15 mouse cellular contexts compared by ENCODE assay signal in the genomic region with DNA sequence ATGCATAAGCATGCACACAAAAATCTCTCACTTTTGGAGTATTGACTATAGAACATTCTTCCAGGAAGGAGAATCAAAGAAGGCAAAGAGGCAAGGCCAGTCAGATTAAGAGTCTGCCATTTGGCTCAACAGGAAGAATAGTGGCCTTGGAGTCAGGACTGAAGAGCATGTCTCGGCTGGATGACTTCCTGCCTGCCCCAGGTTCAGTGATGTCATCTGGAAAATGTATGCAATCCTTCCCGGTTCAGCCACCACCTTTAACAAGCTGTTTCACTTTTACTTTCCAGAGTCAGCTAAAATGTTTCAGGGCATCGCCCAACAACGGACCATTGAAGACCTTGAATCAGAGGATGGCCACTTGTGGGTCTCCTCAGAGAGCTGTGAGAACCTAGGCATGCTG. TPM values are rescaled to one million over a fixed set of nuclear protein-coding genes. Genes with fewer than 3 reads are reported as not detected.
"Had no signal": no experiment of that assay in that cellular context is flagged by ENCODE, and none has a peak within 500 bp of the region (broad histone marks: within the 10 kb centered on the region; RNA-seq: fewer than 3 reads in every experiment).

No protein-coding gene starts in this region.

- ATAC-seq: intestine, embryonic 15.5 days; midbrain, embryonic 16.5 days had no signal

- H3K4me2 ChIP-seq: intestine, embryonic 15.5 days; limb, embryonic 13.5 days; liver, embryonic 11.5 days; lung, embryonic 15.5 days; midbrain, embryonic 12.5 days; neural tube, embryonic 13.5 days; stomach, embryonic 15.5 days had no signal

- H3K36me3 ChIP-seq: intestine, embryonic 15.5 days; limb, embryonic 13.5 days; lung, embryonic 15.5 days; midbrain, embryonic 12.5 days; neural tube, embryonic 13.5 days; stomach, embryonic 15.5 days had no signal

- H3K4me3 ChIP-seq: intestine, embryonic 15.5 days; layer of hippocampus, adult 2 months; limb, embryonic 13.5 days; lung, embryonic 15.5 days; midbrain, embryonic 12.5 days; neural tube, embryonic 13.5 days; stomach, embryonic 15.5 days had no signal

- H3K4me1 ChIP-seq: intestine, embryonic 15.5 days; lung, embryonic 15.5 days; midbrain, embryonic 12.5 days; neural tube, embryonic 13.5 days; stomach, embryonic 15.5 days had no signal

- H3K9me3 ChIP-seq: intestine, embryonic 15.5 days; lung, embryonic 15.5 days; stomach, embryonic 15.5 days had no signal

- H3K27ac ChIP-seq: intestine, embryonic 15.5 days; layer of hippocampus, adult 2 months; limb, embryonic 13.5 days; lung, embryonic 15.5 days; midbrain, embryonic 12.5 days; neural tube, embryonic 13.5 days; stomach, embryonic 15.5 days had no signal

- H3K27me3 ChIP-seq: intestine, embryonic 15.5 days; limb, embryonic 13.5 days; lung, embryonic 15.5 days; midbrain, embryonic 12.5 days; neural tube, embryonic 13.5 days; stomach, embryonic 15.5 days had no signal

- DNase-seq: kidney, adult 2 months; kidney, postnatal 14 days; lung, postnatal 14 days; retina, postnatal 1 day; thymus, postnatal 4 days had no signal

- H3K9ac ChIP-seq: intestine, embryonic 15.5 days; limb, embryonic 13.5 days; lung, embryonic 15.5 days; midbrain, embryonic 12.5 days; neural tube, embryonic 13.5 days; stomach, embryonic 15.5 days had no signal

RNA-seq across cellular contexts. Expression of gene Thnsl2, which starts 55.2 kb away (rescaled TPM):
- total RNA-seq: megakaryocyte-erythroid progenitor cell, adult 5-6 weeks had no signal
